Mouse (Mus musculus) liver, adult 2 months (tissue): ENCODE measurements around the gene Nkd1. TPM values are rescaled to one million over a fixed set of nuclear protein-coding genes. Genes with fewer than 3 reads are reported as not detected.
A peak's percentile ranks its signal among the peaks of the same experiment; 100 is the strongest.

Source experiments
- DNase-seq: peaks from one replicate; pipeline ENCODE4 v3.0.0-alpha.2; 2011; ENCODE audit warnings: low read depth, low spot score; ENCODE audit errors: extremely low read depth
- H3K27ac ChIP-seq: fragments of 200-500 bp; replicated peaks from 2 replicates; pipeline ENCODE4 v1.5.1; 2012; ENCODE audit warnings: low read depth, mild to moderate bottlenecking, control low read depth, inconsistent platforms, low read length; ENCODE audit not compliant: insufficient read depth
- H3K27me3 ChIP-seq: fragments of 200-500 bp; 2 replicates; pipeline ENCODE4 v1.6.1; 2012; ENCODE audit warnings: mild to moderate bottlenecking, moderate library complexity, low read length, inconsistent platforms; ENCODE audit not compliant: control insufficient read depth, insufficient read depth
- H3K36me3 ChIP-seq: fragments of 200-500 bp; 2 replicates; pipeline ENCODE4 v1.6.1; 2012; ENCODE audit warnings: low read length, inconsistent platforms; ENCODE audit not compliant: control insufficient read depth, insufficient read depth
- H3K4me1 ChIP-seq: fragments of 200-500 bp; 2 replicates; pipeline ENCODE4 v1.6.1; 2011; ENCODE audit warnings: low read length; ENCODE audit not compliant: control insufficient read depth, insufficient read depth
- H3K4me3 ChIP-seq: fragments of 200-500 bp; 2 replicates; pipeline ENCODE4 v1.5.1; 2011; ENCODE audit warnings: low read depth, mild to moderate bottlenecking, control low read depth, low read length, moderate library complexity; ENCODE audit not compliant: insufficient read depth
- H3K79me2 ChIP-seq: fragments of 200-500 bp; 2 replicates; pipeline ENCODE4 v1.6.1; 2012; ENCODE audit warnings: inconsistent platforms, mild to moderate bottlenecking, low read length, moderate library complexity; ENCODE audit not compliant: control insufficient read depth, insufficient read depth
- H3K9ac ChIP-seq: fragments of 200-500 bp; 2 replicates; pipeline ENCODE4 v1.6.1; 2012; ENCODE audit warnings: low read depth, mild to moderate bottlenecking, control low read depth, inconsistent platforms, low read length
- CTCF ChIP-seq: fragments of 200-500 bp; IDR thresholded peaks from 2 replicates; pipeline ENCODE4 v1.5.1; 2011; ENCODE audit warnings: low read depth, low read length, control low read depth
- POLR2A ChIP-seq: fragments of 200-500 bp; IDR thresholded peaks from 2 replicates; pipeline ENCODE4 v1.6.1; 2011; ENCODE audit warnings: low read length, control low read depth; ENCODE audit not compliant: insufficient read depth; ENCODE audit errors: extremely low read depth
- WGBS: fragments of 180-500 bp; shearing (Covaris S2); methylation state at CpG from one replicate; pipeline ENCODE4 v1.1.7; 2018; 5-methylcytosine and 5-hydroxymethylcytosine counted together
- polyA plus RNA-seq: library from polyadenylated mRNA; depleted of rRNA; stranded (reverse); fragments of >200 nt; gene quantifications from 2 replicates; pipeline ENCODE4 v1.2.3, GENCODE M21; 2012; rRNA removed
- total RNA-seq: library from RNA; depleted of rRNA; stranded (reverse); fragments of >200 nt; gene quantifications from 2 replicates; pipeline ENCODE4 v1.2.3, GENCODE M21; 2014; rRNA removed

The Nkd1 gene
- total and polyA plus RNA-seq, 2 experiments, result 1.9 to 7.6 TPM

- no peak overlapping the region for H3K4me3 ChIP-seq
- H3K27me3 ChIP-seq, result no peaks in the 10 kb centered on the region
- WGBS, result 82% methylated on average over 9 of the region's 9 CpGs
- H3K79me2 ChIP-seq, result no peaks in the 10 kb centered on the region
- no peak overlapping the region for H3K27ac ChIP-seq
- no peaks in the 10 kb centered on the region for H3K36me3 ChIP-seq
- TF ChIP-seq POLR2A (no peak), CTCF (no peak)
- no peak overlapping the region for H3K9ac ChIP-seq
- H3K4me1 ChIP-seq, result peaks cover 5% of the 10 kb centered on the region; the same call in 1 of the 2 replicates
- DNase-seq, result no peak
Measured at GRCm38 (mm10) chr8:88637092-88638000, 116.2 kb downstream of the Nkd1 start.

GRCm38 (mm10) chr8:88638908-88639307 is 117.8 kb downstream of the Nkd1 start:
- TF ChIP-seq CTCF (no peak), POLR2A (no peak)
- Histone ChIP-seq H3K9ac (no peak overlapping the region), H3K27me3 (no peaks in the 10 kb centered on the region), H3K36me3 (no peaks in the 10 kb centered on the region), H3K79me2 (no peaks in the 10 kb centered on the region), H3K4me1 (peaks cover 3% of the 10 kb centered on the region; the same call in 1 of the 2 replicates), H3K4me3 (no peak overlapping the region), H3K27ac (no peak overlapping the region)
- no peak for DNase-seq
- WGBS, result 99% methylated on average over 3 of the region's 3 CpGs

DNA sequence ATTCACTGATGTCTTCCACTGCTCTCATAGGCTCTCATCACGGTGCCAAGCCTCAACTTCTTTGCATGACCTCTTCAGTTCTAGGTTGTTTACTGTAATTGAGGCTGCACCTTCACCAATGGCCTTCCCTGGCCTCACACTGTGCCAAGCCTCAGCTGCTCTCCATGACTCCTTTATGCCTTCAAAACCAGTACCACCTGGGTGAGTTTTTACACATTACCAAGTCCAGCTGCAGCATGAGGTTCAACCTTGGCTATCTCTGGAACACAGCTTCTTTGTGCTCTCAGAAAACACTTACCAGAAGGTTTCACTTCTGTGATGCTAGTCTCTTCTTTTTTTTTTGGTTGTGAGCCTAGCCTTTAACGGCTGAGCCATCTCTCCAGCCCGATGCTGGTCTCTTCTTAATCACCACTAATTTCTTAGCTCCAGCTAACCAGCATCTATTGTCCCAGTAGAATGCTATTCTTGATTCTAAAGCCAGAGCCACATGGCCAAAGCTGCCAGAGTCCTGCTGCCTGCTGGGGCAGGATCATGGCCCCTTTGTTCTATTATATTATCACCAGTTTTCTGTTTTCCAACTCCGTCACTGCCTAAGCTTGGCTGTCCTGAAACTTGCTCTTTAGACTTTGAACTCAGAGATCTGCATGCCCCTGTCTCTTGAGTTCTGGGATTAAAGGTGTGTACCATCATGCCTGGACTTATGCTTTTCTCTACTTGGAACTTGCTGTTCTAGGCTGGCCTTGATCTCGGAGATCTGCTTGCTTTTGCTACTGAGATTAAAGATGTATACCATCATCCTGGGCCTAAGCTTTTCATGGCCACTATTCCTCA is 121.8 kb downstream of the Nkd1 start:
- peak; percentile 73 for DNase-seq
- Histone ChIP-seq H3K27ac (no peak overlapping the region), H3K4me1 (peaks cover 3% of the 10 kb centered on the region; the same call in 1 of the 2 replicates), H3K4me3 (no peak overlapping the region), H3K9ac (no peak overlapping the region), H3K36me3 (no peaks in the 10 kb centered on the region), H3K27me3 (peaks cover under 1% of the 10 kb centered on the region; the same call in 1 of the 2 replicates), H3K79me2 (no peaks in the 10 kb centered on the region)
- WGBS, result 68% methylated on average over 5 of the region's 5 CpGs
- no peak for TF ChIP-seq POLR2A
- TF ChIP-seq CTCF, result no peak

Other genes starting within 250 kb of the Nkd1 start
- 2.1 and 2.6 TPM in 2 replicates for gene Adcy7, start 249.0 kb upstream of the Nkd1 start, total RNA-seq
- 1.0 and 1.6 TPM in 2 replicates for gene Adcy7, start 249.0 kb upstream of the Nkd1 start, polyA plus RNA-seq
- gene Brd7, start 159.2 kb upstream of the Nkd1 start, total RNA-seq, result 17.2 and 22.7 TPM in 2 replicates
- 12.7 and 13.3 TPM in 2 replicates for gene Brd7, start 159.2 kb upstream of the Nkd1 start, polyA plus RNA-seq
- gene Snx20, start 114.8 kb downstream of the Nkd1 start, total RNA-seq, result 0.92 and 1.5 TPM in 2 replicates
- 0.61 and 1.2 TPM in 2 replicates for gene Snx20, start 114.8 kb downstream of the Nkd1 start, polyA plus RNA-seq
- 0.09 and 0.27 TPM in 2 replicates for gene Nod2, start 126.0 kb downstream of the Nkd1 start, total RNA-seq
- gene Nod2, start 126.0 kb downstream of the Nkd1 start, polyA plus RNA-seq, result 0.09 and 0.18 TPM in 2 replicates
- 16.5 and 17.5 TPM in 2 replicates for gene Cyld, start 175.7 kb downstream of the Nkd1 start, total RNA-seq
- gene Cyld, start 175.7 kb downstream of the Nkd1 start, polyA plus RNA-seq, result 3.1 and 3.2 TPM in 2 replicates